Mouse (Mus musculus) left cerebral cortex, postnatal 4 days (tissue): ENCODE data around the gene Rem2. TPM values are rescaled to one million over a fixed set of nuclear protein-coding genes. Genes with fewer than 3 reads are reported as not detected.

Experiments
- DNase-seq: peaks from one replicate; pipeline ENCODE4 v3.0.0-alpha.2; 2022
- intact Hi-C: fragments of 180-260 bp; cut with DNase I; formaldehyde crosslinking; loops from one replicate; pipeline ENCODE4 v1.15.1; 2025
- total RNA-seq, 2 experiments: library from RNA; stranded (reverse); gene quantifications; 2 replicates each; pipeline ENCODE4 v1.2.3; 2021

Gene Rem2
- total RNA-seq, 2 experiments from 2014 or later, result 15.0 to 17.2 TPM

- no peak for DNase-seq
- intact Hi-C loops, result no loop called here
Measured at GRCm38 (mm10) chr14:54443712-54444618, 31.9 kb upstream of the Rem2 start.

GRCm38 (mm10) chr14:54445476-54445875, 30.4 kb upstream of the Rem2 start:
- DNase-seq, result no peak
- intact Hi-C loops, result no loop called here

- DNase-seq, result no peak
- intact Hi-C loops, result loop anchor here (10.0 kb wide), 1 partner anchor 389 kb away; no protein-coding TSS in a partner anchor
Measured at GRCm38 (mm10) chr14:54453566-54453965, 22.3 kb upstream of the Rem2 start.

GRCm38 (mm10) chr14:54454669-54455528, 21.0 kb upstream of the Rem2 start:
- DNase-seq, result no peak
- intact Hi-C loops, result loop anchor here (10.0 kb wide), 1 partner anchor 390 kb away; no protein-coding TSS in a partner anchor

GRCm38 (mm10) chr14:54457907-54458569, 17.9 kb upstream of the Rem2 start:
- DNase-seq, result no peak
- intact Hi-C loops, result loop anchor here (10.0 kb wide), 1 partner anchor 393 kb away; no protein-coding TSS in a partner anchor

- intact Hi-C loops, result no loop called here
- no peak for DNase-seq
Measured at GRCm38 (mm10) chr14:54462146-54462545, 13.8 kb upstream of the Rem2 start.

- no peak for DNase-seq
- intact Hi-C loops, result no loop called here
Measured at GRCm38 (mm10) chr14:54463108-54463958, 12.6 kb upstream of the Rem2 start.

- DNase-seq, result peak; percentile 90
- intact Hi-C loops, result no loop called here
Measured at GRCm38 (mm10) chr14:54463959-54464292, 12.0 kb upstream of the Rem2 start, which contains the start of gene Lrp10. Gene Lrp10, plus strand, starts transcription at chr14:54464137.

- intact Hi-C loops, result no loop called here
- peak; percentile 59 for DNase-seq
Measured at GRCm38 (mm10) chr14:54464293-54465005, 11.5 kb upstream of the Rem2 start.

- no peak for DNase-seq
- intact Hi-C loops, result no loop called here
Measured at GRCm38 (mm10) chr14:54471467-54471866, 4.4 kb upstream of the Rem2 start.

- intact Hi-C loops, result no loop called here
Measured at GRCm38 (mm10) chr14:54472671-54473070, 3.2 kb upstream of the Rem2 start.

GRCm38 (mm10) chr14:54474744-54475143, 1.2 kb upstream of the Rem2 start:
- intact Hi-C loops, result no loop called here
- no peak for DNase-seq

More at GRCm38 (mm10) chr14:54472671-54473070, 3.2 kb upstream of the Rem2 start:
- DNase-seq, result peak; percentile 79

- intact Hi-C loops, result no loop called here
- DNase-seq, result no peak
Measured at GRCm38 (mm10) chr14:54477172-54477909, 1.4 kb downstream of the Rem2 start.

- peak; percentile 33 for DNase-seq
- intact Hi-C loops, result no loop called here
Measured at GRCm38 (mm10) chr14:54479451-54479920, 3.6 kb downstream of the Rem2 start.

- peak; percentile 25 for DNase-seq
- intact Hi-C loops, result no loop called here
Measured at GRCm38 (mm10) chr14:54480673-54481072, 4.8 kb downstream of the Rem2 start.

GRCm38 (mm10) chr14:54481402-54481801, 5.5 kb downstream of the Rem2 start:
- intact Hi-C loops, result no loop called here
- DNase-seq, result no peak

- DNase-seq, result peak; percentile 49
- intact Hi-C loops, result no loop called here
Measured at GRCm38 (mm10) chr14:54482498-54482897, 6.6 kb downstream of the Rem2 start.

- DNase-seq, result no peak
- intact Hi-C loops, result no loop called here
Measured at GRCm38 (mm10) chr14:54485899-54486298, 10.0 kb downstream of the Rem2 start.
